Mouse (Mus musculus) midbrain, embryonic 16.5 days (tissue): ENCODE measurements around the gene Cdkl1. TPM values are rescaled to one million over a fixed set of nuclear protein-coding genes. Genes with fewer than 3 reads are reported as not detected.

ENCODE experiments used
- ATAC-seq: fragments of 200-750 bp; cut with Nextera tagmentation; 2 replicates; pipeline ENCODE4 v1.8.0; 2017; ENCODE audit warnings: moderate TSS enrichment
- H3K27ac ChIP-seq: fragments of 300-500 bp; sonication (generic); 2 replicates; pipeline ENCODE4 v1.5.1; 2014; ENCODE audit warnings: mild to moderate bottlenecking, low read length, mixed read lengths
- H3K27me3 ChIP-seq: fragments of 300-500 bp; sonication (generic); 2 replicates; pipeline ENCODE4 v1.6.1; 2014; ENCODE audit warnings: low read depth, low read length, mixed read lengths; ENCODE audit not compliant: control insufficient read depth, insufficient read depth
- H3K36me3 ChIP-seq: fragments of 300-500 bp; sonication (generic); 2 replicates; pipeline ENCODE4 v1.6.1; 2014; ENCODE audit warnings: mild to moderate bottlenecking, low read length, moderate library complexity, mixed read lengths; ENCODE audit not compliant: control insufficient read depth, insufficient read depth
- H3K4me1 ChIP-seq: fragments of 300-500 bp; sonication (generic); 2 replicates; pipeline ENCODE4 v1.6.1; 2014; ENCODE audit warnings: mild to moderate bottlenecking, low read length, mixed read lengths; ENCODE audit not compliant: control insufficient read depth, insufficient read depth
- H3K4me2 ChIP-seq: fragments of 300-500 bp; sonication (generic); 2 replicates; pipeline ENCODE4 v1.6.1; 2014; ENCODE audit warnings: mild to moderate bottlenecking, low read length, mixed read lengths
- H3K4me3 ChIP-seq: fragments of 300-500 bp; sonication (generic); 2 replicates; pipeline ENCODE4 v1.5.1; 2014; ENCODE audit warnings: low read depth, mild to moderate bottlenecking, low read length, moderate library complexity, mixed read lengths
- H3K9ac ChIP-seq: fragments of 300-500 bp; sonication (generic); 2 replicates; pipeline ENCODE4 v1.6.1; 2014; ENCODE audit warnings: low read depth, low read length, mixed read lengths
- H3K9me3 ChIP-seq: fragments of 300-500 bp; sonication (generic); replicated peaks from 2 replicates; pipeline ENCODE4 v1.6.1; 2014; ENCODE audit warnings: mild to moderate bottlenecking, low read length, mixed read lengths; ENCODE audit not compliant: control insufficient read depth, poor library complexity, severe bottlenecking
- whole genome bisulfite sequencing: fragments of 180-500 bp; shearing (Covaris S2); extraction: QIAGEN DNeasy Blood & Tissue Kit; methylation state at CpG from one replicate; pipeline ENCODE4 v1.1.7; 2014; 5-methylcytosine and 5-hydroxymethylcytosine counted together
- polyA plus RNA-seq: library from polyadenylated mRNA; unstranded; fragments of >200 nt; fragmentation: Nextera tagmentation; extraction: Ambion mirVana; gene quantifications from 2 replicates; pipeline ENCODE4 v1.2.1, GENCODE M21; 2015

Gene Cdkl1
- polyA plus RNA-seq, 1 experiment from 2014 or later, result 13.7 TPM

GRCm38 (mm10) chr12:69776607-69777340 lies 14.3 kb downstream of the Cdkl1 start:
- Histone ChIP-seq H3K9ac (no peak overlapping the region), H3K4me1 (no peaks in the 10 kb centered on the region), H3K36me3 (no peaks in the 10 kb centered on the region), H3K4me3 (no peak overlapping the region), H3K9me3 (no peaks in the 10 kb centered on the region), H3K27me3 (no peaks in the 10 kb centered on the region), H3K27ac (no peak overlapping the region), H3K4me2 (no peak overlapping the region)
- ATAC-seq, result no peak
- 77% methylated on average over 11 of the region's 11 CpGs for WGBS

DNA sequence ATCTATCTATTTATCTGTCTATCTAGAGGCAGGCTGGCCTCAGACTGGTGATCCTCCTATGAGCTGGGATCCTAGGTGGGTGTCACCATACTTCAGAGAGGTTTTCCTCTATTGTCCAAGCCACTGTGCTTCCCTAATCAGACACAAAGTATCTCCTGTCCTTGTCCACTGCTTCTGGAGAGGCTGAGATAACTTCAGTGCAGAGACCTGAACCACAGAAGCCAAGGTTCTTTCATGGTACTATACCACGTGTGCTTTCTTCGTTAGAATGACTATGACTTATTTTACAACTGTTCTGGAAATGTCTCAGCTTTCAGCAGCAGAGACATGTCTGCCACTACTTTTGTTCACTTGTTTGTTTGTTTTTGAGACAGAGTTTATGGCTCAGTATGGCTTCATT lies 22.2 kb downstream of the Cdkl1 start:
- Histone ChIP-seq H3K27ac (no peak overlapping the region), H3K4me2 (no peak overlapping the region), H3K9ac (no peak overlapping the region), H3K4me3 (no peak overlapping the region), H3K36me3 (no peaks in the 10 kb centered on the region), H3K4me1 (no peaks in the 10 kb centered on the region), H3K27me3 (no peaks in the 10 kb centered on the region), H3K9me3 (no peaks in the 10 kb centered on the region)
- WGBS, result 89% methylated on average over 2 of the region's 2 CpGs
- no peak for ATAC-seq

- H3K4me2 ChIP-seq, result no peak overlapping the region
- ATAC-seq, result peak; percentile 51; the same call in 1 of the 2 replicates
- 21% methylated on average over 9 of the region's 9 CpGs for WGBS
Observed at GRCm38 (mm10) chr12:69767476-69768258, 23.4 kb downstream of the Cdkl1 start.

DNA sequence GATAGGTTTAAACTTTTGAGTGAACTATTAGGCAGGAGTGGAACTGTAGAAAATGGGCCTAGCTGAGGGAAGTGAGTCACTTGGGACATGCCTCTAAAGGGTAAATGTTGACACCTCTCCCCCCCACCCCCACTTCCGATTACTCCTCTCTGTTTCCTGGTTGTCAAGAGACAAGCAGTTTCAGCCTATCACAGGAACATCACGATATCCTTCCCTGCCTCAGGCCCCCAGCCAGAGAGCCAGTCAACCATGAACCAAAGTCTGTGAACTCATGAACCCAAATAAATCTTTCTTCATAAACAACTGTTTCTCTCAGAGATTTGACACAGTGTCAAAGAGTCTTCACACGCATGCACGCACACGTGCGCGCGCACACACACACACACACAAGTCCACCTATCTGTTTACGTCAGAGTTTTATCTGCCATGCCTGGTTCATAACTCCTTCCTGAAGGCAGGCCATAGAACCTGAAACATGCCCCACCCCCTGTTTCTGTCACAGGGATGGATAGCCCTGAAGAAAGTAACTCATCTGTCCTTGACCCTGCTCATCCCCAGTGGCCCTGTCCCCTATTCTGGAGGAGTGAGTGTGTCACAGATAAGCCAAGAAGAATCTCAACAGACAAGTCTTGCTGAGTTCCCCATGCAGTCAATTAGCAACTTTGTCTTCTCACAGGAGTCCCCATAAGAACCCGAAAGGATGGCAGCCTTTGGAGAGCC lies 24.7 kb downstream of the Cdkl1 start:
- WGBS, result 90% methylated on average over 10 of the region's 10 CpGs
- no peak overlapping the region for H3K4me2 ChIP-seq
- no peaks in the 10 kb centered on the region for H3K27me3 ChIP-seq
- H3K4me1 ChIP-seq, result no peaks in the 10 kb centered on the region
- H3K36me3 ChIP-seq, result no peaks in the 10 kb centered on the region
- H3K9ac ChIP-seq, result no peak overlapping the region
- ATAC-seq, result no peak
- no peak overlapping the region for H3K4me3 ChIP-seq
- H3K9me3 ChIP-seq, result no peaks in the 10 kb centered on the region
- no peak overlapping the region for H3K27ac ChIP-seq

More at GRCm38 (mm10) chr12:69767476-69768258, 23.4 kb downstream of the Cdkl1 start:
- Histone ChIP-seq H3K9me3 (no peaks in the 10 kb centered on the region), H3K27ac (no peak overlapping the region), H3K36me3 (no peaks in the 10 kb centered on the region), H3K27me3 (no peaks in the 10 kb centered on the region), H3K4me1 (no peaks in the 10 kb centered on the region), H3K4me3 (no peak overlapping the region), H3K9ac (no peak overlapping the region; the same call in 1 of the 2 replicates)

DNA sequence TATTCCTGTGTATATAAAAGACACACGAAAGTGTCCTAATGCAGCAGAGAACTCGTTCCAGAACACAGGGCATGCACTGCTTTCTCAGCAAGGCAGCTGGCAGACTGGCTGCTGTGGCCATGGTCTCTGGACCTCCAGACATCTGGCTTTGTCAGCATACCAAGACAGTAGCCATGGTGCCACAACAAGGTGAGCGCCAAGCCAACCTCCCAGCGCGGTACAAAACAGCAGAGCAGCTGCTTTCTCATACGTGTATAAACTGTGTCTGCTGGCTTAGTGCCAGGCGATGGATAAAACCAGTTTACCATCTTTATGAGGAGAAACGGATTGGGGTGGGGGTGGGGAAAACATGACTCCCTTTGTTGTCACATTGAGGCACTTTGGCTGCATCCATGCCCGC lies 25.5 kb downstream of the Cdkl1 start:
- no peak overlapping the region for H3K4me3 ChIP-seq
- no peaks in the 10 kb centered on the region for H3K27me3 ChIP-seq
- no peak overlapping the region for H3K27ac ChIP-seq
- no peaks in the 10 kb centered on the region for H3K36me3 ChIP-seq
- H3K9me3 ChIP-seq, result no peaks in the 10 kb centered on the region
- H3K4me2 ChIP-seq, result no peak overlapping the region
- ATAC-seq, result no peak
- 55% methylated on average over 9 of the region's 9 CpGs for WGBS
- no peaks in the 10 kb centered on the region for H3K4me1 ChIP-seq
- H3K9ac ChIP-seq, result no peak overlapping the region

- H3K9ac ChIP-seq, result no peak overlapping the region
- no peak overlapping the region for H3K27ac ChIP-seq
- H3K36me3 ChIP-seq, result no peaks in the 10 kb centered on the region
- H3K4me1 ChIP-seq, result peaks cover 9% of the 10 kb centered on the region
- no peak for ATAC-seq
- no peak overlapping the region for H3K4me2 ChIP-seq
- no peaks in the 10 kb centered on the region for H3K9me3 ChIP-seq
- no peak overlapping the region for H3K4me3 ChIP-seq
- no peaks in the 10 kb centered on the region for H3K27me3 ChIP-seq
- 75% methylated on average over 2 of the region's 2 CpGs for WGBS
Observed at GRCm38 (mm10) chr12:69761603-69762002, 29.5 kb downstream of the Cdkl1 start.

DNA sequence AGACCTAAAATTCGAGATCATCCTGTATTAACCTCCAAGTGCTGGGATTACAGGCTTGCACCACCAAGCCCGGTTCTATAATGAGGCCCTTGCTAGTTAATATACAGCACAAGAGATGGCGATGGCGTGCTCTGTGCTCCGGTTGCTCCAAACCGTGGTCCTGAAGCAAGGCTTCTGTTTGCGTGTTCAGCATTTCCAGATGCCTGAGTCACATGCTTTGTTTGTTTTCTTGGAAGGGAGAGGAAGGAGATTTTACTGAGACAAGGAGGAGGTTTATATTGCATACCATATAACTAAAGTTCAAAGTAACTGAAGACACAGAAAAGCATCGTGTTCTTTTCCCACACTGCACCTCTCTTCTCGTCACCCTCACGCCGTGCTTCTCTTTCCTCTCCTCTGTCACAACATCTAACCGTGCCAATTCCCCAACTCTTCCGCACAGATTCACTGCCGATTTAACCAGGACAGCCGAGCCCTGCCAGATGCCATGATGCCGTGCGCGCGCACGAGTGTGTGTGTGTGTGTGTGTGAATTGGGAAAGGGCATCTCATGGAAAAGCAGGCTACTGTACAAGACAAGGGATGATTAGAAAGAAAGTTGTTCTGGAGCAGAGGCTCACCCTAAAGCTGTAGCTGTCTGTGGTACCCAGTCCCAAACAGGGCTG lies 30.2 kb downstream of the Cdkl1 start:
- H3K4me1 ChIP-seq, result peaks cover 9% of the 10 kb centered on the region
- H3K36me3 ChIP-seq, result no peaks in the 10 kb centered on the region
- no peak overlapping the region for H3K4me2 ChIP-seq
- H3K9me3 ChIP-seq, result no peaks in the 10 kb centered on the region
- ATAC-seq, result no peak
- WGBS, result 89% methylated on average over 20 of the region's 20 CpGs
- no peaks in the 10 kb centered on the region for H3K27me3 ChIP-seq
- no peak overlapping the region for H3K9ac ChIP-seq
- H3K27ac ChIP-seq, result no peak overlapping the region
- no peak overlapping the region for H3K4me3 ChIP-seq

DNA sequence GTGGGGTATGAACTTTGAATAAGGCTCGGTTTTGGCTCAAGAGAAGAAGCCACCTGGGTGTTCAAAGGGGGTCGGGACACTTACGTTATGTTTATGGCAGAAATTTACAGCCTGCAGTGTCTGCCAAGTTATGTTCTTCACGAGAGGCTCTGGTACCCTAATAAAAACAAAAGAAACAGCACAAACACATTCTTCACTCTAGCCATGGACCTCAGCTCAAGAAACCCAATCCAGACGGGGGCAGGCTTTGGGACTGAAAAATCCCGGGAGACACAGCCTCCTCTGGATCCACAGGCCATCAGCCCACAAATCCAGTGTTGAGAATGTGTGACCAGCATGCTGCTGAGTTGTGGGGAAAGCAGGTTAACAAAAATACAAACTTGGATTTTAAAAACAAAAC lies 31.1 kb downstream of the Cdkl1 start:
- Histone ChIP-seq H3K36me3 (no peaks in the 10 kb centered on the region), H3K27ac (no peak overlapping the region), H3K9me3 (no peaks in the 10 kb centered on the region), H3K4me3 (no peak overlapping the region), H3K4me2 (no peak overlapping the region), H3K27me3 (no peaks in the 10 kb centered on the region), H3K4me1 (peaks cover 9% of the 10 kb centered on the region), H3K9ac (no peak overlapping the region)
- WGBS, result 78% methylated on average over 6 of the region's 6 CpGs
- no peak for ATAC-seq
